Mouse (Mus musculus) lung, adult 2 months (tissue): Measurements from ENCODE around the gene Rbm45.

ENCODE experiments used
- CTCF ChIP-seq: fragments of 200-500 bp; IDR thresholded peaks from 2 replicates; pipeline ENCODE4 v1.5.1; 2011; ENCODE audit warnings: mild to moderate bottlenecking, low read length, control low read depth; ENCODE audit not compliant: insufficient read depth
- POLR2A ChIP-seq: fragments of 200-500 bp; IDR thresholded peaks from 2 replicates; pipeline ENCODE4 v1.6.1; 2011; ENCODE audit warnings: low read depth, mild to moderate bottlenecking, control low read depth, low read length, borderline replicate concordance; ENCODE audit errors: extremely low read depth

DNA sequence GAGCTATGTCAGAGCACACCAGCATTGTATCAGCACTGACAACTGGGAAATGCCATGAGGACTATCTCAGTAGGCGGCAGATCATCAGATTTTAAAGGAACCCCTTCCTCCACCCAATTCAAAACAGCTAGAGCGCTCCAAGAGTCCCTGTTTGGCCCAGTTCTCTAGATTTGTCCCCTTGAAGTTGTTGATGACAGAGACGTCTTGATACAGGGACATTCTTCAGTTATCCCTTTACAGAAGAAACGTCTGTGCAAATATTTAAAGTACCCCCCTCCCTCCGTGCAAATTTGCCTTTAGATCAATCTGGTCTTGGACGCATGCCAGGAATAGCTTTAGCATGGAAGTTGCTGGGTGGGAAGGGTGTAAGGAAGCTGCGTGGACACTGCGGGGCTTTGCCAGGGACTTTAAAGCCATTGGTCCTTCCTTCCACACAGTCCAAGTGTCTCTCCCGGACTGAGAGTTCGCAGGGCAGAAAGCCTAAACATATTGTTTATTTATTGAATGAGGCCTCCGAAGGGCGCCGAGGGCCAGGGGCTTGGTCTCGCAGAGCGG lies 35.9 kb downstream of the Rbm45 start:
- TF ChIP-seq CTCF: no peak
- TF ChIP-seq POLR2A: no peak
